Mouse (Mus musculus) midbrain, embryonic 13.5 days (tissue): ENCODE results near the gene Crygs. TPM values are rescaled to one million over a fixed set of nuclear protein-coding genes. Genes with fewer than 3 reads are reported as not detected.
A peak's percentile ranks its signal among the peaks of the same experiment; 100 is the strongest.

Experiments used
- ATAC-seq: fragments of 200-750 bp; cut with Nextera tagmentation; 2 replicates; pipeline ENCODE4 v1.8.0; 2017; ENCODE audit warnings: mild to moderate bottlenecking, moderate TSS enrichment, moderate library complexity
- H3K27ac ChIP-seq: fragments of 300-500 bp; sonication (generic); 2 replicates; pipeline ENCODE4 v1.5.1; 2015; ENCODE audit warnings: inconsistent platforms, mild to moderate bottlenecking, moderate library complexity
- H3K27me3 ChIP-seq: fragments of 300-500 bp; sonication (generic); 2 replicates; pipeline ENCODE4 v1.6.1; 2015; ENCODE audit warnings: mild to moderate bottlenecking, inconsistent platforms
- H3K36me3 ChIP-seq: fragments of 300-500 bp; sonication (generic); 2 replicates; pipeline ENCODE4 v1.6.1; 2015; ENCODE audit warnings: mild to moderate bottlenecking, inconsistent platforms
- H3K4me1 ChIP-seq: fragments of 300-500 bp; sonication (generic); replicated peaks from 2 replicates; pipeline ENCODE4 v1.6.1; 2015; ENCODE audit warnings: inconsistent platforms
- H3K4me2 ChIP-seq: fragments of 300-500 bp; sonication (generic); replicated peaks from 2 replicates; pipeline ENCODE4 v1.6.1; 2015; ENCODE audit warnings: moderate library complexity, mild to moderate bottlenecking, inconsistent platforms
- H3K4me3 ChIP-seq: fragments of 300-500 bp; sonication (generic); replicated peaks from 2 replicates; pipeline ENCODE4 v1.5.1; 2015; ENCODE audit warnings: mild to moderate bottlenecking, inconsistent platforms
- H3K9ac ChIP-seq: fragments of 300-500 bp; sonication (generic); replicated peaks from 2 replicates; pipeline ENCODE4 v1.6.1; 2015; ENCODE audit warnings: mild to moderate bottlenecking, inconsistent platforms
- H3K9me3 ChIP-seq: fragments of 300-500 bp; sonication (generic); 2 replicates; pipeline ENCODE4 v1.6.1; 2016; ENCODE audit warnings: mild to moderate bottlenecking, inconsistent platforms
- WGBS: fragments of 180-500 bp; shearing (Covaris S2); methylation state at CpG from one replicate; pipeline ENCODE4 v1.1.7; 2015; 5-methylcytosine and 5-hydroxymethylcytosine counted together
- polyA plus RNA-seq: library from polyadenylated mRNA; unstranded; fragments of >200 nt; fragmentation: Nextera tagmentation; extraction: Ambion mirVana; gene quantifications from 2 replicates; pipeline ENCODE4 v1.2.1, GENCODE M21; 2015

The Crygs gene
- not detected in 2 replicates for polyA plus RNA-seq

GRCm38 (mm10) chr16:22811477-22811876 lies at the start of gene Crygs:
Crygs (minus strand) TSS chr16:22811577.
- peaks cover 16% of the 10 kb centered on the region for H3K27me3 ChIP-seq
- peaks cover 11% of the 10 kb centered on the region for H3K36me3 ChIP-seq
- 0 out of 2 replicates have a peak, but pooled peaks cover 3% of the 10 kb centered on the region for H3K4me1 ChIP-seq
- H3K27ac ChIP-seq = no peak within 1 kb of the TSS
- 75% methylated on average over 2 of the region's 2 CpGs for WGBS
- H3K9ac ChIP-seq = no peak within 1 kb of the TSS
- no peaks in the 10 kb centered on the region for H3K9me3 ChIP-seq
- H3K4me2 ChIP-seq = no peak within 1 kb of the TSS
- no peak for ATAC-seq
- H3K4me3 ChIP-seq = no peak within 1 kb of the TSS

- peak within 1 kb of the TSS; percentile 65 for H3K4me3 ChIP-seq
- H3K4me1 ChIP-seq = peaks cover 16% of the 10 kb centered on the region
- H3K4me2 ChIP-seq = peak within 1 kb of the TSS; percentile 85
- WGBS = under 1% methylated on average over 60 of the region's 62 CpGs
- no peaks in the 10 kb centered on the region for H3K27me3 ChIP-seq
- H3K36me3 ChIP-seq = peaks cover 3% of the 10 kb centered on the region
- peak; percentile 100 for ATAC-seq
- H3K9me3 ChIP-seq = no peaks in the 10 kb centered on the region
- peak within 1 kb of the TSS; percentile 67 for H3K27ac ChIP-seq
- H3K9ac ChIP-seq = peak within 1 kb of the TSS; percentile 78
Observed at GRCm38 (mm10) chr16:22857431-22858113, 46.2 kb upstream of the Crygs start, which contains the start of the genes Tbccd1 and Dnajb11. Tbccd1 (minus strand) TSS chr16:22857669. Dnajb11 (plus strand) TSS chr16:22857845.

DNA sequence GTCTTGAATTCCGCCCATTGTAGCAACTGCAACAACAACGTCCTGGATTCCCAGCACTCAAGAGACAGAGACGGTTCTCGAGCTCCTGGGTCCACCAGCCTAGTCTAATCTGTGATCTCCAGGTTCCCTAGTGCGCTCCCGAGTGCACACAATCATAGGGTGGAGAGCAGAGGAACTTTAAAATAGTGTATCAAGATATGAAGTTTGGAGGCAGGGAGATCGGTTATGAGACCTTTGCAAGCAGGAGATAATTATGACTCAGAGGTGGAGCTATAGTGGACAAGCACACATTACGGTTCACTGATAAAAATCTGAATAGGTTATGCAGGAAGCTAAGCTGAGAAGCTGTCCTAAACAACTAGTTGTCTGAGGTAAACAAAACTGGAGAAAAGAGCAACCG lies 45.4 kb upstream of the Crygs start:
- no peaks in the 10 kb centered on the region for H3K36me3 ChIP-seq
- peak overlapping the region; percentile 67 for H3K27ac ChIP-seq
- no peaks in the 10 kb centered on the region for H3K27me3 ChIP-seq
- WGBS = 16% methylated on average over 9 of the region's 9 CpGs
- peak overlapping the region; percentile 65 for H3K4me3 ChIP-seq
- no peak for ATAC-seq
- peak overlapping the region; percentile 69 for H3K9ac ChIP-seq
- peaks cover 16% of the 10 kb centered on the region for H3K4me1 ChIP-seq
- H3K9me3 ChIP-seq = no peaks in the 10 kb centered on the region
- H3K4me2 ChIP-seq = peak overlapping the region; percentile 85

DNA sequence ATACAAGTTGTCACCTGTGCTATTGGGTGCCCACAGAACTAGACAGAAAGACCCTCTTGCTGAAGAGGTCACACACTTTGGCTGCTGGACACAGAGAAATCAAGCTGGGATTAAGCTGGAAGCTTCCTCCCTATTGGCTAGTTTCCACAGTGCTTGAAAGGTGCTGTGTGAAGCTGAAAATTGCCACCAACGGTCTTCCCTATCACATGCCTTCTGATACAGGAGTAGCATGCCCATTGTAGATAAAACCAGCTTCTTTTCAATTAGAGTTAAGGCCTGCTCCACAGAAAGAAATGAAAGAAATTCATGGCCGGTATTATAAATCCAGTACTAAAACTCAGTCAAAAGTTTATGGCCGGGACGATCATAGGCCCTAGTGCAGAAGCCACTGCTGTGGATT lies 41.3 kb upstream of the Crygs start:
- 94% methylated on average over 4 of the region's 4 CpGs for WGBS
- H3K4me2 ChIP-seq = no peak overlapping the region
- no peaks in the 10 kb centered on the region for H3K36me3 ChIP-seq
- peaks cover 8% of the 10 kb centered on the region for H3K4me1 ChIP-seq
- H3K27ac ChIP-seq = no peak overlapping the region
- no peaks in the 10 kb centered on the region for H3K9me3 ChIP-seq
- H3K27me3 ChIP-seq = no peaks in the 10 kb centered on the region
- H3K4me3 ChIP-seq = no peak overlapping the region
- H3K9ac ChIP-seq = no peak overlapping the region
- no peak for ATAC-seq

- no peak overlapping the region for H3K27ac ChIP-seq
- H3K4me1 ChIP-seq = peaks cover 6% of the 10 kb centered on the region; the same call in 1 of the 2 replicates
- WGBS = 88% methylated on average over 1 of the region's 1 CpGs
- no peaks in the 10 kb centered on the region for H3K27me3 ChIP-seq
- ATAC-seq = no peak
- H3K36me3 ChIP-seq = no peaks in the 10 kb centered on the region
- no peaks in the 10 kb centered on the region for H3K9me3 ChIP-seq
- no peak overlapping the region for H3K4me3 ChIP-seq
- no peak overlapping the region for H3K4me2 ChIP-seq
- no peak overlapping the region for H3K9ac ChIP-seq
Observed at GRCm38 (mm10) chr16:22848331-22848730, 37.0 kb upstream of the Crygs start.

DNA sequence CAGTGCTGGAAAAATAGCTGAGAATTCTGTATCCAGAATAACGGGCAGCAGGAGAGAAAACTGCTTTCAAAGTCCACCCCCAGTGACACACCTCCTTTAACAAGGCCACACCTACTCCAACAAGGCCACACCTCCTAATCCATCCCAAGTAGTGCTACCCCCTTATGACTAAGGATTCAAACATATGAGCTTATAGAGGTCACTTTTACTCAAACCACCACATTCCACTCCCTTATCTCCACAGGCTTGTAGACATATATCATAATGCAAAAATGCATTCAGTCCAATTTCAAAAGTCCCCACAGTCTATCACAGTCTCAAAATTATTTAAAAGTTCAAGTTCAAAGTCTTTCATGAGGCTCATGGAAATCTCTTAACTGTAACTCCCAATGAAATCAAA lies 36.3 kb upstream of the Crygs start:
- no peak overlapping the region for H3K4me3 ChIP-seq
- H3K27me3 ChIP-seq = no peaks in the 10 kb centered on the region
- WGBS = 93% methylated on average over 1 of the region's 1 CpGs
- no peaks in the 10 kb centered on the region for H3K36me3 ChIP-seq
- no peak overlapping the region for H3K4me2 ChIP-seq
- peaks cover 6% of the 10 kb centered on the region; the same call in 1 of the 2 replicates for H3K4me1 ChIP-seq
- H3K27ac ChIP-seq = no peak overlapping the region
- H3K9me3 ChIP-seq = no peaks in the 10 kb centered on the region
- no peak overlapping the region for H3K9ac ChIP-seq
- no peak for ATAC-seq

DNA sequence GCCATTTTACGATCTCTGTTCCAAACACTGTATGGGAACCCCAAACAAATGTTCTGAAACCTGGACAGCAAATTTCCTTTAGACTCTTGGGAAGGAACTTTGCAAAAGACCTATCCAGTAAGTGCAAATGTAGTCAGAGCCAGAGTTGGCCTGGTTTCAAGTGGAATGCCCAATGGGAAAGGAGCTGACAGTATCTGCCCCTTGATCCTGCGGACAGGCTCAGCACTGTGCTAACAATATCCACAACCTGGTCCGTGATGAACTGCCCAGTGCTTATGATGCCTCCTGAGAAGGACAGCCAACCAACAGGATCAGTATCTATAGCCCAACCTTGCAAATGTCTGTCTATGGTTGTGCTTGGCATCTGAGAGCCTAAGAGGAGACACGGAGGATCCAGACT lies 34.1 kb upstream of the Crygs start:
- Histone ChIP-seq H3K9me3 (no peaks in the 10 kb centered on the region), H3K9ac (no peak overlapping the region), H3K36me3 (no peaks in the 10 kb centered on the region), H3K4me3 (no peak overlapping the region), H3K27me3 (no peaks in the 10 kb centered on the region), H3K4me1 (peaks cover 6% of the 10 kb centered on the region; the same call in 1 of the 2 replicates), H3K4me2 (no peak overlapping the region), H3K27ac (no peak overlapping the region)
- 89% methylated on average over 4 of the region's 4 CpGs for WGBS
- no peak for ATAC-seq

DNA sequence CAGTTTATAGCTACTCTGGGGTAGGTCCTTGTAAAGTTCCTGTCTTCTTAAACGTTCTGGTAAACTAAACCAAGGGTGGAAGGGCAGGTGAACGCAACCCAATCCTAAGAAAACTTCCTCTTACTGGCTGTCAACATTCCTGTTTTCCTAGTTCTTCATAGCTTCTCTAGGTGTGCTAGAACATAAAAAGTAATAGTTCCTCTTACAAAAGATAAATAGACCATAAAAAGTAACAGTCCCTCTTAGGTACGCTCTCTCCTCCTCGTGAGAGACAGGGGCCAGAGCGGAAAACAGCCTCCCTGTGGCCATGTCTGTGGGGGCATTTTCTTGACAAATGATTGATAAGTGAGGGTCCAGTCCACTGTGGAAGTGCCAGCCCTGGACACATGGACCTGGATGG lies 33.5 kb upstream of the Crygs start:
- H3K36me3 ChIP-seq = peaks cover 4% of the 10 kb centered on the region; the same call in 1 of the 2 replicates
- ATAC-seq = peak; percentile 9; the same call in 1 of the 2 replicates
- no peaks in the 10 kb centered on the region for H3K27me3 ChIP-seq
- peak overlapping the region; percentile 49 for H3K4me3 ChIP-seq
- peak overlapping the region; percentile 67 for H3K4me2 ChIP-seq
- H3K9me3 ChIP-seq = no peaks in the 10 kb centered on the region
- no peak overlapping the region for H3K27ac ChIP-seq
- WGBS = 79% methylated on average over 5 of the region's 5 CpGs
- peaks cover 6% of the 10 kb centered on the region; the same call in 1 of the 2 replicates for H3K4me1 ChIP-seq
- no peak overlapping the region for H3K9ac ChIP-seq

GRCm38 (mm10) chr16:22844061-22844801 lies 32.9 kb upstream of the Crygs start:
- peak; percentile 99 for ATAC-seq
- 0 out of 2 replicates have a peak overlapping the region, but pooled peaks have one; percentile 20 for H3K27ac ChIP-seq
- H3K9me3 ChIP-seq = no peaks in the 10 kb centered on the region
- H3K9ac ChIP-seq = peak overlapping the region; percentile 73
- peaks cover 10% of the 10 kb centered on the region; the same call in 1 of the 2 replicates for H3K36me3 ChIP-seq
- peak overlapping the region; percentile 67 for H3K4me2 ChIP-seq
- peaks cover 6% of the 10 kb centered on the region; the same call in 1 of the 2 replicates for H3K4me1 ChIP-seq
- no peaks in the 10 kb centered on the region for H3K27me3 ChIP-seq
- H3K4me3 ChIP-seq = peak overlapping the region; percentile 49
- WGBS = 7% methylated on average over 26 of the region's 26 CpGs

GRCm38 (mm10) chr16:22842871-22843270 lies 31.5 kb upstream of the Crygs start:
- H3K27ac ChIP-seq = no peak overlapping the region
- WGBS = 96% methylated on average over 5 of the region's 5 CpGs
- ATAC-seq = no peak

GRCm38 (mm10) chr16:22839146-22839857 lies 27.9 kb upstream of the Crygs start:
- Histone ChIP-seq H3K4me1 (no peaks in the 10 kb centered on the region), H3K27me3 (no peaks in the 10 kb centered on the region), H3K27ac (no peak overlapping the region), H3K4me3 (no peak overlapping the region), H3K9ac (no peak overlapping the region), H3K4me2 (no peak overlapping the region), H3K9me3 (no peaks in the 10 kb centered on the region), H3K36me3 (peaks cover 20% of the 10 kb centered on the region)
- ATAC-seq = no peak
- WGBS = 95% methylated on average over 3 of the region's 3 CpGs

More at GRCm38 (mm10) chr16:22842871-22843270, 31.5 kb upstream of the Crygs start:
- Histone ChIP-seq H3K9ac (no peak overlapping the region), H3K27me3 (no peaks in the 10 kb centered on the region), H3K9me3 (no peaks in the 10 kb centered on the region), H3K4me3 (no peak overlapping the region), H3K4me2 (no peak overlapping the region), H3K36me3 (peaks cover 16% of the 10 kb centered on the region), H3K4me1 (peaks cover 6% of the 10 kb centered on the region; the same call in 1 of the 2 replicates)
